Mouse (Mus musculus): ENCODE results near the gene Hectd1. TPM values are rescaled to one million over a fixed set of nuclear protein-coding genes. Genes with fewer than 3 reads are reported as not detected.

Gene Hectd1
- polyA plus RNA-seq, 1 experiment from 2014 or later: 59.4 TPM

- H3K9ac ChIP-seq (ENCODE audit: low read depth, low read length): no peak overlapping the region
- no peak for ATAC-seq (replicated peaks; ENCODE audit: low FRiP score)
- peaks cover 21% of the 10 kb centered on the region for H3K36me3 ChIP-seq (ENCODE audit: control insufficient read depth, insufficient read depth, low read length)
- 37% methylated on average over 3 of the region's 3 CpGs for WGBS
- H3K4me1 ChIP-seq (replicated peaks; ENCODE audit: control insufficient read depth, insufficient read depth, low read length): peaks cover 34% of the 10 kb centered on the region
- DNase-seq (ENCODE audit: low spot score): no peak
- no peaks in the 10 kb centered on the region for H3K9me3 ChIP-seq (ENCODE audit: control insufficient read depth, low read length)
- H3K27ac ChIP-seq (ENCODE audit: low read depth, low read length): no peak overlapping the region
- H3K4me3 ChIP-seq (ENCODE audit: low read depth, low read length): no peak overlapping the region
- H3K27me3 ChIP-seq (replicated peaks; ENCODE audit: control insufficient read depth, insufficient read depth, low read length): no peaks in the 10 kb centered on the region
- no peak overlapping the region; the same call in 1 of the 2 replicates for H3K4me2 ChIP-seq
Observed at GRCm38 (mm10) chr12:51822236-51822635, 7.1 kb downstream of the Hectd1 start.

GRCm38 (mm10) chr12:51821256-51821655 lies 8.1 kb downstream of the Hectd1 start:
- Histone ChIP-seq H3K4me1 (replicated peaks; ENCODE audit: control insufficient read depth, insufficient read depth, low read length) (peaks cover 32% of the 10 kb centered on the region), H3K4me3 (ENCODE audit: low read depth, low read length) (no peak overlapping the region), H3K27ac (ENCODE audit: low read depth, low read length) (no peak overlapping the region), H3K27me3 (replicated peaks; ENCODE audit: control insufficient read depth, insufficient read depth, low read length) (no peaks in the 10 kb centered on the region), H3K36me3 (ENCODE audit: control insufficient read depth, insufficient read depth, low read length) (peaks cover 18% of the 10 kb centered on the region), H3K9me3 (ENCODE audit: control insufficient read depth, low read length) (no peaks in the 10 kb centered on the region), H3K9ac (ENCODE audit: low read depth, low read length) (no peak overlapping the region), H3K4me2 (peak overlapping the region; percentile 12; the same call in 1 of the 2 replicates)
- ATAC-seq (replicated peaks; ENCODE audit: low FRiP score): peak; percentile 78
- 24% methylated on average over 2 of the region's 2 CpGs for WGBS
- DNase-seq (ENCODE audit: low spot score): no peak

GRCm38 (mm10) chr12:51819951-51820498 lies 9.3 kb downstream of the Hectd1 start:
- peaks cover 32% of the 10 kb centered on the region for H3K4me1 ChIP-seq (replicated peaks; ENCODE audit: control insufficient read depth, insufficient read depth, low read length)
- H3K4me3 ChIP-seq (ENCODE audit: low read depth, low read length): no peak overlapping the region
- H3K9me3 ChIP-seq (ENCODE audit: control insufficient read depth, low read length): no peaks in the 10 kb centered on the region
- peak overlapping the region; percentile 10 for H3K4me2 ChIP-seq
- no peaks in the 10 kb centered on the region for H3K27me3 ChIP-seq (replicated peaks; ENCODE audit: control insufficient read depth, insufficient read depth, low read length)
- H3K9ac ChIP-seq (ENCODE audit: low read depth, low read length): no peak overlapping the region
- no peak overlapping the region for H3K27ac ChIP-seq (ENCODE audit: low read depth, low read length)
- H3K36me3 ChIP-seq (ENCODE audit: control insufficient read depth, insufficient read depth, low read length): peaks cover 18% of the 10 kb centered on the region
- WGBS: 71% methylated on average over 4 of the region's 4 CpGs
- DNase-seq (ENCODE audit: low spot score) (no peak), ATAC-seq (replicated peaks; ENCODE audit: low FRiP score) (peak; percentile 71)

GRCm38 (mm10) chr12:51817815-51818613 lies 11.3 kb downstream of the Hectd1 start:
- Histone ChIP-seq H3K9ac (ENCODE audit: low read depth, low read length) (no peak overlapping the region), H3K27ac (ENCODE audit: low read depth, low read length) (peak overlapping the region; percentile 38; the same call in 1 of the 2 replicates)
- ATAC-seq (replicated peaks; ENCODE audit: low FRiP score): no peak

GRCm38 (mm10) chr12:51811388-51812140 lies 17.8 kb downstream of the Hectd1 start:
- Histone ChIP-seq H3K27me3 (replicated peaks; ENCODE audit: control insufficient read depth, insufficient read depth, low read length) (no peaks in the 10 kb centered on the region), H3K9ac (ENCODE audit: low read depth, low read length) (no peak overlapping the region), H3K9me3 (ENCODE audit: control insufficient read depth, low read length) (no peaks in the 10 kb centered on the region), H3K4me1 (replicated peaks; ENCODE audit: control insufficient read depth, insufficient read depth, low read length) (peaks cover 8% of the 10 kb centered on the region), H3K4me2 (no peak overlapping the region), H3K27ac (ENCODE audit: low read depth, low read length) (no peak overlapping the region), H3K36me3 (ENCODE audit: control insufficient read depth, insufficient read depth, low read length) (peaks cover 9% of the 10 kb centered on the region; the same call in 1 of the 2 replicates), H3K4me3 (ENCODE audit: low read depth, low read length) (no peak overlapping the region)
- 83% methylated on average over 5 of the region's 5 CpGs for WGBS
- no peak for DNase-seq (ENCODE audit: low spot score)
- ATAC-seq (replicated peaks; ENCODE audit: low FRiP score): no peak

More at GRCm38 (mm10) chr12:51817815-51818613, 11.3 kb downstream of the Hectd1 start:
- Histone ChIP-seq H3K36me3 (ENCODE audit: control insufficient read depth, insufficient read depth, low read length) (peaks cover 14% of the 10 kb centered on the region; the same call in 1 of the 2 replicates), H3K4me3 (ENCODE audit: low read depth, low read length) (no peak overlapping the region; the same call in 1 of the 2 replicates), H3K4me1 (replicated peaks; ENCODE audit: control insufficient read depth, insufficient read depth, low read length) (peaks cover 32% of the 10 kb centered on the region), H3K4me2 (peak overlapping the region; percentile 15; the same call in 1 of the 2 replicates), H3K27me3 (replicated peaks; ENCODE audit: control insufficient read depth, insufficient read depth, low read length) (no peaks in the 10 kb centered on the region), H3K9me3 (ENCODE audit: control insufficient read depth, low read length) (no peaks in the 10 kb centered on the region)
- WGBS: 52% methylated on average over 8 of the region's 8 CpGs
- no peak for DNase-seq (ENCODE audit: low spot score)

GRCm38 (mm10) chr12:51810564-51810963 lies 18.8 kb downstream of the Hectd1 start:
- ATAC-seq (replicated peaks; ENCODE audit: low FRiP score) (no peak), DNase-seq (ENCODE audit: low spot score) (no peak)
- no peak overlapping the region for H3K27ac ChIP-seq (ENCODE audit: low read depth, low read length)
- H3K4me1 ChIP-seq (replicated peaks; ENCODE audit: control insufficient read depth, insufficient read depth, low read length): peaks cover 8% of the 10 kb centered on the region
- peaks cover 14% of the 10 kb centered on the region for H3K36me3 ChIP-seq (ENCODE audit: control insufficient read depth, insufficient read depth, low read length)
- no peak overlapping the region for H3K4me2 ChIP-seq
- no peaks in the 10 kb centered on the region for H3K27me3 ChIP-seq (replicated peaks; ENCODE audit: control insufficient read depth, insufficient read depth, low read length)
- H3K4me3 ChIP-seq (ENCODE audit: low read depth, low read length): no peak overlapping the region
- no peak overlapping the region for H3K9ac ChIP-seq (ENCODE audit: low read depth, low read length)
- H3K9me3 ChIP-seq (ENCODE audit: control insufficient read depth, low read length): no peaks in the 10 kb centered on the region

DNA sequence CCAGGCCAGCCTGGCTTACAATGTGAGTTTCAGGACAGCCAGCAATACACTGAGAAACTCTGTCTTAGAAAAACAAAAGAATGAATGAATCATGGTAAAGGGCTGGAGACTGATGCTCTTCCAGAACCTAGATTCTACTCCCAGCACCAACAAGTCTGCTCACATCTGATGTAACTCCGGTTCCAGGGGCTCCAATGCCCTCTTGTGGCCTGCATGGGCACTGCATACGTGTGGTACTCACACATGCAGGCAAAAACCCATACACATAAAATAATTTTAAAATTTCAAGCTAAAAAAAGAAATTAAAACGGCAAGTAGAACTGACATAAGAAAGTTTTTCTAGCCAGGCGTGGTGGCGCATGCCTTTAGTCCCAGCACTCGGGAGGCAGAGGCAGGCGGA lies 44.5 kb downstream of the Hectd1 start:
- Histone ChIP-seq H3K27ac (ENCODE audit: low read depth, low read length) (no peak overlapping the region), H3K4me1 (replicated peaks; ENCODE audit: control insufficient read depth, insufficient read depth, low read length) (no peaks in the 10 kb centered on the region), H3K9ac (ENCODE audit: low read depth, low read length) (no peak overlapping the region), H3K36me3 (ENCODE audit: control insufficient read depth, insufficient read depth, low read length) (peaks cover 55% of the 10 kb centered on the region), H3K9me3 (ENCODE audit: control insufficient read depth, low read length) (no peaks in the 10 kb centered on the region), H3K4me3 (ENCODE audit: low read depth, low read length) (no peak overlapping the region), H3K4me2 (no peak overlapping the region), H3K27me3 (replicated peaks; ENCODE audit: control insufficient read depth, insufficient read depth, low read length) (no peaks in the 10 kb centered on the region)
- 86% methylated on average over 7 of the region's 7 CpGs for WGBS
- no peak for DNase-seq (ENCODE audit: low spot score)
- 0 out of 2 replicates have a peak, but pooled peaks have one; percentile 36 for ATAC-seq (replicated peaks; ENCODE audit: low FRiP score)

- ATAC-seq (replicated peaks; ENCODE audit: low FRiP score): no peak
Observed at GRCm38 (mm10) chr12:51768702-51769101, 60.6 kb downstream of the Hectd1 start.

More at GRCm38 (mm10) chr12:51768702-51769101, 60.6 kb downstream of the Hectd1 start:
- Histone ChIP-seq H3K27ac (ENCODE audit: low read depth, low read length) (no peak overlapping the region), H3K9me3 (ENCODE audit: control insufficient read depth, low read length) (no peaks in the 10 kb centered on the region), H3K4me1 (replicated peaks; ENCODE audit: control insufficient read depth, insufficient read depth, low read length) (no peaks in the 10 kb centered on the region), H3K4me2 (no peak overlapping the region), H3K36me3 (ENCODE audit: control insufficient read depth, insufficient read depth, low read length) (peaks cover 44% of the 10 kb centered on the region), H3K4me3 (ENCODE audit: low read depth, low read length) (no peak overlapping the region), H3K27me3 (replicated peaks; ENCODE audit: control insufficient read depth, insufficient read depth, low read length) (no peaks in the 10 kb centered on the region), H3K9ac (ENCODE audit: low read depth, low read length) (no peak overlapping the region)
- no peak for DNase-seq (ENCODE audit: low spot score)
- whole genome bisulfite sequencing: 91% methylated on average over 15 of the region's 15 CpGs
